Mouse (Mus musculus) R1 (cell line): ENCODE results near the gene H2al1b.
A peak's percentile ranks its signal among the peaks of the same experiment; 100 is the strongest.
"Not testable (repeated sequence)": the region's sequence is repeated elsewhere in the genome, so short reads cannot be mapped to it uniquely, and the experiment has no call there.

Experiments
- DNase-seq: peaks from one replicate; pipeline ENCODE4 v3.0.0-alpha.2; 2018; ENCODE audit warnings: low read depth, low spot score

The H2al1b gene

GRCm38 (mm10) chrX:11302132-11302531 lies at the start of gene H2al1b:
Gene H2al1b (plus strand): TSS chrX:11302432.
- not testable (repeated sequence) for DNase-seq

GRCm38 (mm10) chrX:11254062-11254461 lies 48.2 kb upstream of the H2al1b start:
- no peak for DNase-seq

GRCm38 (mm10) chrX:11254521-11255207 lies 47.6 kb upstream of the H2al1b start:
- no peak for DNase-seq

DNA sequence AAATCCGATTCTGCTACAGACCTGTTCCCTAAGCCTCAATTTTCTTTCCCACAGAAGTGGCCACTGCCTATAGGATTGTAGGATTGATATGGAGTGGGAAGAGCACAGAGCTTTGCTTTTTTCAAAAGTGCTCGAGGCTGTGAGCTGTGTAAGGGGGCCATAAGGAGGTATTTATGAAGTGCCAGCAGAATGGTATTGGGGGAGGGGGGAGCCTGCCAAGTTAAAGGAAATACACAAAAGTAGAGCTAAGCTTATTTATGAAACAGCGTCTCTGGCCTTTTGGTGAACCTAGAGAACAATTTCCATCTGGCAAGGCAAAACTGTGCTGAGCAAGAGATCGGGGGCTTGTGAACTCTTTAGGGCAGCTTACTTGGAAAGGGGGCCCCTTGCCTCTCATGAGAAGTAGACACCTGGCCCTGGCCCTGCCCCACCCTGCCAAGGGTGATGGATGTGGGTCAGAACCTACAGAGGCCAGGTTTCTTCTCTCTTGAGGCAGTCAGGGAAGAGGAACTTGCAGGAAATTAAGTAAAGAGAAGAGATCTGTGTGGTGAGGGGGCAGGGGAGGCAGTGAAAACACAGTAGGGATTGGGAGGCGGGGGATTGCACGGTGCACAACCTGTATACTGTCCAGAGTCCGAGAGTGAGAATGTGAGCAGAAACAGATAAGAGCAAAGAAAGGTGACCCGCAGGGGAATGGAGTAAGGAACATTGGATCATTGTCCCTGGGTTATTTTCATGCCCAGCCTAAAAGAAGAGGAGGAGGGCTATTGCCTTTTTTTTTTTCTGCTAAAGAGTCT lies 46.5 kb upstream of the H2al1b start:
- no peak for DNase-seq

GRCm38 (mm10) chrX:11264918-11265317 lies 37.3 kb upstream of the H2al1b start:
- DNase-seq: no peak

GRCm38 (mm10) chrX:11267791-11268190 lies 34.4 kb upstream of the H2al1b start:
- DNase-seq: no peak

DNA sequence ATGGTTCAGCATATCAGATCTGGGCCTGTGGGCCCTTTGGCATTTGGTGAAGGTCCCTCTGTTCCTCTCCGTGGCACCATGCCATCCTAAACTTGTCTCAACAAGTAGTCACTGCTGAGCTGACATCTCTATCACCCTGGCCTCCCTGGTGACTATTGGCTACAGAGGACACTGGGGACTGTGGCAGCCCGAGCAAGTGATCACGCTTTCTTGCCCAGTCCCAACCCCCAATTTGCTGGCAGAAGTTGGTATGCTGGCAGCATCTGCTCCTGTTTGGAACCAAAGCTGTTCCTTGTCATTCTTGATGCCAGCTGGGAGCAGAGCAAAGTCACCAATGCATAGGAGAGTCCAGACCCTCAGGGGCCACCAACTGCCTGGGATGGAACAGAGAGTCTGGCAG lies 33.2 kb upstream of the H2al1b start:
- no peak for DNase-seq

DNA sequence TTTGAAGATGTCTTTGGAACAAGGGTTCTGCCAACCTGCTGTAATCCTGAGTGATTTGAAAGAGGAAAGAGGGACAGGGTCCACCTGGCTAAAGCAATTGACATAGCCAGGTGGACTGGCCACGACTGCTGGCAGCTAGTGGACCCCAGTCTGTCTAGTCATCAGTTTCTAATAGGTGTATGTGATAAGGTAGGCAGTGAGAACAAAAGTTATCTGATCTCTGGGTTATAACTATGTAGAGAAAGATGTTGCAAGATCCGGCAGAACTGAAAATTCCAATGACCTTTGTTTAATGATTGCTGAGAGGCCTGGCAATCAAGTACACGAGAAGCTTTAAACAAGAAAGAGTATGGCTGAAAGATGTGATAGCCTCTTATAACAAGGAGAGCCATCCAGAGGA lies 29.0 kb upstream of the H2al1b start:
- no peak for DNase-seq

GRCm38 (mm10) chrX:11277083-11277482 lies 25.1 kb upstream of the H2al1b start:
- DNase-seq: no peak

- DNase-seq: no peak
Measured at GRCm38 (mm10) chrX:11280741-11281140, 21.5 kb upstream of the H2al1b start.

- peak; percentile 7 for DNase-seq
Measured at GRCm38 (mm10) chrX:11288306-11288882, 13.8 kb upstream of the H2al1b start.

DNA sequence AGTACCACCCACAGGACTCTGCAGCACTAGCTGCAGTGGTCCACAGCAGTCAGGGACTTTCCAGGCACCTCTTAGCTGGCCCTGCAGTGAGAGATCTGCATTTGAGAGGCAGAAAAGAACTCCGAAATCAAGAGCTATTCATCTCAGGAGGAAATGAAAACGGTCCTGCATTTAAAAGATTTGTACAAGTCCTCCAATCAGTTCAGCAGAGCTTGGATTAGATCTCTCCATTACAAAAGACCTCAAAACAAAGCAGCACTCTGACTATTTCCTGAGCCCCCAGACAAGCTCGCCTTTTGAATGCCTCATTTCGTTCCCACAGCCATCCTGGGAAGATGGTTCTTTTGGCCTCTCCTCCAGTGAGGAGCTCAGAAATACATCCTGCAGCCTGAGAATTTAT lies 13.0 kb upstream of the H2al1b start:
- DNase-seq: peak; percentile 83

- not testable (repeated sequence) for DNase-seq
Measured at GRCm38 (mm10) chrX:11298957-11299356, 3.3 kb upstream of the H2al1b start, which contains the start of gene H2al1a. Gene H2al1a (plus strand): TSS chrX:11299257.

GRCm38 (mm10) chrX:11305355-11305754 lies 3.1 kb downstream of the H2al1b start, which contains the start of gene H2al1c:
Gene H2al1c (plus strand): TSS chrX:11305655.
- DNase-seq: not testable (repeated sequence)

- not testable (repeated sequence) for DNase-seq
Measured at GRCm38 (mm10) chrX:11308524-11308923, 6.3 kb downstream of the H2al1b start, which contains the start of gene H2al1d. Gene H2al1d (plus strand): TSS chrX:11308824.

DNA sequence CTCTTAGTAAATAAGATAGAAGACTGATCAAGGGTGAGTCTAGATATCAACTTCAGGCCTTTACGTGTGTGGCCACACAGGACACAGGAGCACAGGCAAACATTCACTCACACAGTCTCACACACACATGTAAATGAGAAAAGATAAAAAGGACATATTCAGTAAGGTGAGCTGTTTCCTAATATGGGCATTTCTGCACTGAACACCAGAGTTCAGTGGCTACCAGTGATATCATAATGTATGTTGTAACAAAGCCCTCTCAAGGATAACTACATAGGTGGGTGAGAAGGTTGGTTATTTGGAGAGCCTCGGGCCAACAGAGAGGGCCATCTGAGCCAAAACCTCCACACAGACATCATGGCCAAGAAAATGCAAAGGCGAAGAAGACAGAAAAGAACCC lies 9.4 kb downstream of the H2al1b start, which contains the start of gene H2al1e:
Gene H2al1e (plus strand): TSS at position 301 of the 400 bp plus-strand sequence.
- not testable (repeated sequence) for DNase-seq

GRCm38 (mm10) chrX:11314858-11315257 lies 12.6 kb downstream of the H2al1b start, which contains the start of gene H2al1f:
Gene H2al1f (plus strand): TSS chrX:11315158.
- DNase-seq: not testable (repeated sequence)

DNA sequence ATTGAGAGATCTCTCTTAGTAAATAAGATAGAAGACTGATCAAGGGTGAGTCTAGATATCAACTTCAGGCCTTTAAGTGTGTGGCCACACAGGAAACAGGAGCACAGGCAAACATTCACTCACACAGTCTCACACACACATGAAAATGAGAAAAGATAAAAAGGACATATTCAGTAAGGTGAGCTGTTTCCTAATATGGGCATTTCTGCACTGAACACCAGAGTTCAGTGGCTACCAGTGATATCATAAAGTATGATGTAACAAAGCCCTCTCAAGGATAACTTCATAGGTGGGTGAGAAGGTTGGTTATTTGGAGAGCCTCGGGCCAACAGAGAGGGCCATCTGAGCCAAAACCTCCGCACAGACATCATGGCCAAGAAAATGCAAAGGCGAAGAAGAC lies 15.7 kb downstream of the H2al1b start, which contains the start of gene H2al1g:
Gene H2al1g (plus strand): TSS at position 301 of the 400 bp plus-strand sequence.
- not testable (repeated sequence) for DNase-seq

DNA sequence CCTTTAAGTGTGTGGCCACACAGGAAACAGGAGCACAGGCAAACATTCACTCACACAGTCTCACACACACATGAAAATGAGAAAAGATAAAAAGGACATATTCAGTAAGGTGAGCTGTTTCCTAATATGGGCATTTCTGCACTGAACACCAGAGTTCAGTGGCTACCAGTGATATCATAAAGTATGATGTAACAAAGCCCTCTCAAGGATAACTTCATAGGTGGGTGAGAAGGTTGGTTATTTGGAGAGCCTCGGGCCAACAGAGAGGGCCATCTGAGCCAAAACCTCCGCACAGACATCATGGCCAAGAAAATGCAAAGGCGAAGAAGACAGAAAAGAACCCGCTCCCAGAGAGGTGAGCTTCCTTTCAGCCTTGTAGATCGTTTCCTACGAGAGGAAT lies 19.0 kb downstream of the H2al1b start, which contains the start of gene H2al1h:
Gene H2al1h (plus strand): TSS at position 301 of the 400 bp plus-strand sequence.
- not testable (repeated sequence) for DNase-seq

GRCm38 (mm10) chrX:11324359-11324758 lies 22.1 kb downstream of the H2al1b start, which contains the start of gene H2al1i:
Gene H2al1i (plus strand): TSS chrX:11324659.
- not testable (repeated sequence) for DNase-seq

DNA sequence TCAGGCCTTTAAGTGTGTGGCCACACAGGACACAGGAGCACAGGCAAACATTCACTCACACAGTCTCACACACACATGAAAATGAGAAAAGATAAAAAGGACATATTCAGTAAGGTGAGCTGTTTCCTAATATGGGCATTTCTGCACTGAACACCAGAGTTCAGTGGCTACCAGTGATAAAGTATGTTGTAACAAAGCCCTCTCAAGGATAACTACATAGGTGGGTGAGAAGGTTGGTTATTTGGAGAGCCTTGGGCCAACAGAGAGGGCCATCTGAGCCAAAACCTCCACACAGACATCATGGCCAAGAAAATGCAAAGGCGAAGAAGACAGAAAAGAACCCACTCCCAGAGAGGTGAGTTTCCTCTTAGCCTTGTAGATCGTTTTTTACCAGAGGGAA lies 25.3 kb downstream of the H2al1b start, which contains the start of gene H2al1j:
Gene H2al1j (plus strand): TSS at position 301 of the 400 bp plus-strand sequence.
- DNase-seq: not testable (repeated sequence)

GRCm38 (mm10) chrX:11345762-11346161 lies 43.5 kb downstream of the H2al1b start:
- no peak for DNase-seq
